Mouse (Mus musculus) cerebellum, postnatal 4 days (tissue): Measurements from ENCODE around the gene Igf2r.
A peak's percentile ranks its signal among the peaks of the same experiment; 100 is the strongest.

ENCODE experiments used
- DNase-seq, 2 experiments: peaks; one replicate each; pipeline ENCODE4 v3.0.0; 2022; ENCODE audit warnings: low spot score in 2 of 2, mixed read lengths in 1 of 2

Igf2r gene

GRCm38 (mm10) chr17:12673871-12674270 lies 95.6 kb downstream of the Igf2r start:
- DNase-seq = no peak

- DNase-seq = no peak
Measured at GRCm38 (mm10) chr17:12672285-12672790, 97.1 kb downstream of the Igf2r start.

GRCm38 (mm10) chr17:12671029-12671605 lies 98.3 kb downstream of the Igf2r start:
- DNase-seq = no peak

- DNase-seq = no peak
Measured at GRCm38 (mm10) chr17:12669363-12669679, 100.1 kb downstream of the Igf2r start.

GRCm38 (mm10) chr17:12668478-12669362 lies 100.7 kb downstream of the Igf2r start:
- no peak for DNase-seq

- DNase-seq = peak in 1 of 2 experiments; percentile 16
Measured at GRCm38 (mm10) chr17:12664156-12664555, 105.3 kb downstream of the Igf2r start.

GRCm38 (mm10) chr17:12660572-12661260 lies 108.7 kb downstream of the Igf2r start:
- peak in 1 of 2 experiments; percentile 47 for DNase-seq

- DNase-seq = no peak
Measured at GRCm38 (mm10) chr17:12659233-12659632, 110.2 kb downstream of the Igf2r start.

GRCm38 (mm10) chr17:12658784-12659183 lies 110.7 kb downstream of the Igf2r start:
- DNase-seq = no peak

GRCm38 (mm10) chr17:12655826-12656225 lies 113.6 kb downstream of the Igf2r start:
- DNase-seq = no peak

GRCm38 (mm10) chr17:12654061-12654460 lies 115.4 kb downstream of the Igf2r start:
- no peak for DNase-seq

- no peak for DNase-seq
Measured at GRCm38 (mm10) chr17:12652604-12653003, 116.9 kb downstream of the Igf2r start.

- DNase-seq = no peak
Measured at GRCm38 (mm10) chr17:12645461-12645860, 124.0 kb downstream of the Igf2r start.

- no peak for DNase-seq
Measured at GRCm38 (mm10) chr17:12641087-12641486, 128.4 kb downstream of the Igf2r start.

- DNase-seq = no peak
Measured at GRCm38 (mm10) chr17:12639585-12639984, 129.9 kb downstream of the Igf2r start.

GRCm38 (mm10) chr17:12634814-12635213 lies 134.7 kb downstream of the Igf2r start:
- DNase-seq = no peak
